Mouse (Mus musculus) testis, postnatal 14 days (tissue): ENCODE measurements around the gene Armc2.
A peak's percentile ranks its signal among the peaks of the same experiment; 100 is the strongest.

Experiments used
- DNase-seq: peaks from one replicate; pipeline ENCODE4 v3.0.0; 2021; ENCODE audit warnings: low spot score

Armc2 gene

GRCm38 (mm10) chr10:41907473-41907872, 110.8 kb downstream of the Armc2 start:
- no peak for DNase-seq

- DNase-seq, result no peak
These were observed 116.4 kb downstream of the Armc2 start for GRCm38 (mm10) chr10:41901864-41902263.

GRCm38 (mm10) chr10:41901456-41901855, 116.8 kb downstream of the Armc2 start:
- no peak for DNase-seq

GRCm38 (mm10) chr10:41896865-41897264, 121.4 kb downstream of the Armc2 start:
- no peak for DNase-seq

GRCm38 (mm10) chr10:41896425-41896824, 121.8 kb downstream of the Armc2 start:
- no peak for DNase-seq

- DNase-seq, result peak; percentile 65
These were observed 124.5 kb downstream of the Armc2 start for GRCm38 (mm10) chr10:41893433-41894411.

GRCm38 (mm10) chr10:41891312-41891711, 126.9 kb downstream of the Armc2 start:
- DNase-seq, result no peak

GRCm38 (mm10) chr10:41890537-41890936, 127.7 kb downstream of the Armc2 start:
- DNase-seq, result no peak

- no peak for DNase-seq
These were observed 128.7 kb downstream of the Armc2 start for GRCm38 (mm10) chr10:41889566-41889965.

GRCm38 (mm10) chr10:41888365-41888941, 129.8 kb downstream of the Armc2 start:
- no peak for DNase-seq

GRCm38 (mm10) chr10:41887080-41887821, 131.0 kb downstream of the Armc2 start:
- peak; percentile 90 for DNase-seq

GRCm38 (mm10) chr10:41883741-41884575, 134.3 kb downstream of the Armc2 start:
- DNase-seq, result no peak

GRCm38 (mm10) chr10:41881438-41881837, 136.8 kb downstream of the Armc2 start:
- peak; percentile 27 for DNase-seq

- DNase-seq, result no peak
These were observed 137.5 kb downstream of the Armc2 start for GRCm38 (mm10) chr10:41880777-41881176.

GRCm38 (mm10) chr10:41880206-41880605, 138.0 kb downstream of the Armc2 start:
- no peak for DNase-seq

GRCm38 (mm10) chr10:41879675-41880074, 138.6 kb downstream of the Armc2 start:
- DNase-seq, result no peak

- no peak for DNase-seq
These were observed 139.9 kb downstream of the Armc2 start for GRCm38 (mm10) chr10:41878344-41878743.

- no peak for DNase-seq
These were observed 142.6 kb downstream of the Armc2 start for GRCm38 (mm10) chr10:41875624-41876023.

- DNase-seq, result no peak
These were observed 146.7 kb downstream of the Armc2 start for GRCm38 (mm10) chr10:41871564-41871963.

- DNase-seq, result no peak
These were observed 148.1 kb downstream of the Armc2 start for GRCm38 (mm10) chr10:41870101-41870500.

- no peak for DNase-seq
These were observed 150.3 kb downstream of the Armc2 start for GRCm38 (mm10) chr10:41867956-41868355.

GRCm38 (mm10) chr10:41866838-41867154, 151.4 kb downstream of the Armc2 start:
- DNase-seq, result no peak
